Mouse (Mus musculus) layer of hippocampus, adult 9-10 months (tissue): Measurements from ENCODE around the gene C2cd4d.
A peak's percentile ranks its signal among the peaks of the same experiment; 100 is the strongest.

Experiments used
- DNase-seq: peaks from one replicate; pipeline ENCODE4 v3.0.0; 2022; ENCODE audit warnings: low spot score

Gene C2cd4d

GRCm38 (mm10) chr3:94362138-94362537, at the start of gene C2cd4d:
Gene C2cd4d, plus strand, starts transcription at chr3:94362438.
- no peak for DNase-seq

GRCm38 (mm10) chr3:94328681-94329080, 33.6 kb upstream of the C2cd4d start:
- no peak for DNase-seq

- DNase-seq: no peak
These were observed 27.8 kb upstream of the C2cd4d start for GRCm38 (mm10) chr3:94334442-94334841.

GRCm38 (mm10) chr3:94338522-94338921, 23.7 kb upstream of the C2cd4d start:
- no peak for DNase-seq

- DNase-seq: no peak
These were observed 20.2 kb upstream of the C2cd4d start, which contains the start of gene Them5 for GRCm38 (mm10) chr3:94341959-94342422. Gene Them5, plus strand, starts transcription at chr3:94342099.

GRCm38 (mm10) chr3:94342552-94342951, 19.7 kb upstream of the C2cd4d start:
- no peak for DNase-seq

GRCm38 (mm10) chr3:94344182-94344581, 18.1 kb upstream of the C2cd4d start:
- DNase-seq: no peak

GRCm38 (mm10) chr3:94344897-94345296, 17.3 kb upstream of the C2cd4d start:
- DNase-seq: no peak

- no peak for DNase-seq
These were observed 14.1 kb upstream of the C2cd4d start for GRCm38 (mm10) chr3:94348146-94348545.

GRCm38 (mm10) chr3:94360812-94361211, 1.4 kb upstream of the C2cd4d start:
- DNase-seq: peak; percentile 39

GRCm38 (mm10) chr3:94363291-94364153, 1.3 kb downstream of the C2cd4d start:
- no peak for DNase-seq

- no peak for DNase-seq
These were observed 1.9 kb downstream of the C2cd4d start for GRCm38 (mm10) chr3:94364154-94364526.

- DNase-seq: peak; percentile 67
These were observed 4.5 kb downstream of the C2cd4d start for GRCm38 (mm10) chr3:94366761-94367160.

- DNase-seq: no peak
These were observed 5.3 kb downstream of the C2cd4d start for GRCm38 (mm10) chr3:94367511-94367910.

GRCm38 (mm10) chr3:94368631-94369030, 6.4 kb downstream of the C2cd4d start:
- no peak for DNase-seq

GRCm38 (mm10) chr3:94369709-94370108, 7.5 kb downstream of the C2cd4d start:
- no peak for DNase-seq

GRCm38 (mm10) chr3:94371637-94372036, 9.4 kb downstream of the C2cd4d start:
- no peak for DNase-seq

- DNase-seq: no peak
These were observed 9.8 kb downstream of the C2cd4d start for GRCm38 (mm10) chr3:94372038-94372437.

GRCm38 (mm10) chr3:94372641-94373040, 10.4 kb downstream of the C2cd4d start, which contains the start of gene Rorc:
Gene Rorc, plus strand, starts transcription at chr3:94372794.
- DNase-seq: no peak

- no peak for DNase-seq
These were observed 10.9 kb downstream of the C2cd4d start for GRCm38 (mm10) chr3:94373090-94373489.

GRCm38 (mm10) chr3:94373597-94374011, 11.4 kb downstream of the C2cd4d start:
- no peak for DNase-seq

- no peak for DNase-seq
These were observed 12.4 kb downstream of the C2cd4d start for GRCm38 (mm10) chr3:94374636-94375035.

- no peak for DNase-seq
These were observed 12.9 kb downstream of the C2cd4d start for GRCm38 (mm10) chr3:94375146-94375545.

- no peak for DNase-seq
These were observed 13.6 kb downstream of the C2cd4d start for GRCm38 (mm10) chr3:94375861-94376260.
